Mouse (Mus musculus) MEL-GATA-1-ER (cell line): Measurements from ENCODE around the gene Gosr1.
"Not testable (repeated sequence)": the region's sequence is repeated elsewhere in the genome, so short reads cannot be mapped to it uniquely, and the experiment has no call there.

Experiments
- DNase-seq: peaks from one replicate; pipeline ENCODE4 v3.0.0-alpha.2; 2012; ENCODE audit warnings: low read depth; ENCODE audit errors: extremely low read depth

The Gosr1 gene

DNA sequence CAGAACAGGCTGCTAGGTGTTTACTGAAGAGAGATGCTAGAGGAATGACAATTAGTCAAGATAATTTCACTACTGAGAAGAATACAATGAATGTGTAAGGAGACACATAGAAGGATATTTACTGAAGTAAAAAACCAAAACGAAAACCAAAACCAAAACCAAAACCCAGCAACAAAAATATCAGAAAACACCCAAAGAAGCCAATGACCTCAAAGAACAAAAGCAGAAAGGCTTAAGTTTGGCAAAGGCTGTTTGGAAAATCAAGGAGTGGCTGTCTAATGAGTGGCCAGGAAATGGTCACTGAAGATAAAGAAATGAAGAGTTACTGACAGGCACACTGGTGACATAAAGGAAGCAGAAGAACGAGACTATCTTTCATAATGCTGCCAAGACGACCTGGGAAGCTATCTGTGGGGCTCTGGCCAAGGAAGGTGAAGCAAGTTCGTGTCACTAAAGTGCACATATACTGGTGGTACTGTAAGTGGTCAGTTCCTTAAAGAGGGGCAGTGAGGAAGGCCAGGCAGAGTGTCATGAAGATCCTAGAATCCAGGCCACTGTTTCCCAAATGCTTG lies 27.5 kb downstream of the Gosr1 start:
- peak; percentile 37 for DNase-seq

DNA sequence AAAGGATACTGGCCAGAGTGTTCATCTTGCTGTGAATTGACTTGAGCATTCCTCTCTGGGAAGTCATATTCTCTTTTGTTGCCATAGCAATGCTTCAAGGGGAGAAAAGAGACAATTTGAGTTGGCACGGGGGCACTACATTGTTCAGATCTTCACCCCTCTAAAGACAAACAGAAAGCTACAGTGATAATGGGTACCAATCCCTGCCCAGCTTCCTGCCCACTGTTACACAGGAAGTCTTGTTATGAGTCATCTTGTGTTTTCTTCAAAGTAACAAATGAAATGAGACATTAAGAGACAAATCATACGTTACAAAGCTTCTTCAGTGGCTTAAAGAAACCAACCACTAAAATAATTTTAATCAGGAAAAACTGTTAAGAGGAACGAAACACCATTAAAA lies 28.8 kb downstream of the Gosr1 start:
- DNase-seq = no peak

DNA sequence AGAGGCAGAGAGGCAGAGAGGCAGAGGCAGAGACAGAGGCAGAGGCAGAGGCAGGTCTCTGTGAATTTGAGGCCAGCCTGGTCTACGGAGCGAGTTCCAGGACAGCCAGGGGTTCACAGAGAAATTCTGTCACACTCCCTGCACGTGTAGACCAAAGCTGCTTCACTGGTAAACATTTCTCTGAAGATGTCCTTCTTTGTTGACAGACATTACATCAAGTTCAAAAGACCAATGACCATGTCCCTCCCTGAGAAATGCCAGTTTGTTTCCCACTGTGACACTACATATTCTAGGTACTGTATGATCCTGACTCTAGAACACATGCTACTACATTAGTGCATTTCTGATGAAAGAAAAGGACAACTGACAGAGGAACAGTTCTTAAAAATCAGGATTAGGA lies 32.7 kb downstream of the Gosr1 start:
- DNase-seq = no peak

DNA sequence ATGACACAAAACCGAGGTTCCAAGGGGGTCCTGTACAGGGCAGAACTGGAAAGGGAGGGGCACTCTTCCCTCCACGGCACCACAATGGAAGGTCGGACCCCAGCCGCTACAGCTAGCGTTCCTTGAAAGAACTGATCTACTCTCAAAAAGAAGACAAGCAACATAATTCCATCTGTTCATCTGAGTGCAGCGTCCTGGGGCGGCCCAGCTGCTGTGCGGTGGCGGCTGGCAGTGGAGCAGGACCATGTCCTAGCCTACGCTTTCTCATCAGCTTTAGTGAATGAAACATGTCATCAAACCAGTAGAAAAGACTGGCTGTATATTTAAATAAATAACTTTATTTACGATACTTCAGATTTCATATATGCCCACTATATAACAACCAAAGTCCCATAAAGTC lies 35.3 kb downstream of the Gosr1 start:
- DNase-seq = no peak

- DNase-seq = no peak
These were observed 39.5 kb downstream of the Gosr1 start for GRCm38 (mm10) chr11:76723911-76724310.

GRCm38 (mm10) chr11:76717000-76717399 lies 46.4 kb downstream of the Gosr1 start:
- DNase-seq = no peak

- no peak for DNase-seq
These were observed 53.5 kb downstream of the Gosr1 start for GRCm38 (mm10) chr11:76709625-76710452.

DNA sequence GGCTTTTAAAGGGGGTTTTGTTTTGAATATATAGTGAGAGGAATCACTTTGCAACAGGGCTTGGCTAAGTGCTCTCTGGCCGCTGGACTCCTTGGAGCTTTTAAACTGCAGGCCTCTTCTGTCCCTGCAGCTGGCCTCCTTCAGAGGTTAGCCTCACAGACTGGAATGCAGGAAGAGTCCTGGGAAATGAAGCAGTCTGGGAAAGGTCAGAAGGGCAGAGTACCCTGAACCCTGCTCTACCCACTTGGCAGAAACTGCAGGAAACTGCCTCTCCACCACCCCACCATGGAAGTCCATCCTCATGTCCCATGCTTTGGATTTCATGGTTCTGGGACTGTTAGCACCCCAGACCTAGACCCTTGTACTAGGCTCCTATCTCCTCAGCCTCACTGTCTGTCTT lies 54.5 kb downstream of the Gosr1 start:
- no peak for DNase-seq

GRCm38 (mm10) chr11:76708066-76708465 lies 55.3 kb downstream of the Gosr1 start:
- DNase-seq = no peak

DNA sequence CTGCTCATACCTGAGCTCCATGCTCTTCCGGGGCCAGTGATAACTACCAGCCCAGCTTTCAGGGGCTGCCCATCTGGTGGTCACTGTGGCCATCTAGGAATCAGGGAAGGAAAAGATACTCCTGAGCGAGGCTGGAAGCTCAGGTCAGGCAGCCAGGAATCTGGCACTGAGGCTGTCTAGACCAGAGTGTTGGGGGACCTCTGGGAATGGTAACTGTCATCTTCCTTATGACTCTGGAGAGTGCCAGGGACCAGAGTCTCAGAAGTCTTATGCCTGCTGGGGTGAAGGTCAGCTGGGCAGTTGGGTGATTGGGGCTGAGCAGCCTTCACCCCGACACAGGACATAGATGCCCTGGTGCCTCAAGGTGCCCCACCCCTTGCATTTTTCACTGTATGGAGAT lies 55.7 kb downstream of the Gosr1 start:
- no peak for DNase-seq

- no peak for DNase-seq
These were observed 63.8 kb downstream of the Gosr1 start for GRCm38 (mm10) chr11:76699626-76700025.

- peak; percentile 6 for DNase-seq
These were observed 67.6 kb downstream of the Gosr1 start for GRCm38 (mm10) chr11:76695810-76696209.

DNA sequence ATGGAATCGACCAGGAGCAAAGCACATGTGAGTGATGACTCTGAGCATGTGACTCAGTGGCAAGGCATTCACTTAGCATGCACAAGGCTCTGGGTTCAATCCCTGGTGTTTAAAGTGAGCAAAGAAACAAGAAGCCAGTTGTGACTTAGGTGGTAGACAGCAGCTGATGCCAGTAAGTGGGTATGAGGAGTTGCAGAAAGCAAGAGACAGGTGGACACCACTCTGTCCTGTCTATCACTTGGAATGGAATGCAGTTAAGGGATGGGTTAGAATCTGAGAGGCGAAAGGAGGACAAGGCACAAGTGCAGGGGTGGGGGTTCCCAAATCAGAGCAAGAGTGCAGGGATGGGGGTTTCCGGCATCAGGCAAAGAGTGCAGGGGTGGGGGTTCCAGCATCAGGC lies 71.3 kb downstream of the Gosr1 start:
- no peak for DNase-seq

- no peak for DNase-seq
These were observed 77.8 kb downstream of the Gosr1 start for GRCm38 (mm10) chr11:76685604-76686003.

DNA sequence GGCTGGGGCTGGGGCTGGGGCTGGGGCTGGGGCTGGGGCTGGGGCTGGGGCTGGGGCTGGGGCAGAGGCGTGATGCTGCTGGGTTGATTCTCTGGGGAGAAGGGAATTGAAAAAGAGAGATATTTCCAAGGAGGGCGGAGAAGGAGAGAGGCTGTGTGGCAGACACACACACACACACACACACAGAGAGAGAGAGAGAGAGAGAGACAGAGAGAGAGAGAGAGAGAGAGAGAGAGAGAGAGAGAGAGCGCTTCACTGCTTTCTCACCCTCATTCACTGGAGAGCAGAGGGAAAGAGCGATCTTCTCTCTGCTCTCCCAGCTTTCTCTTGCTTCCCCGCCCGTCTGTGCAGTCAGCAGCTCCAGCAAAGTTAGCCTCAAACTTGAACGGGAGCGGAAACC lies 83.9 kb downstream of the Gosr1 start, which contains the start of gene Trarg1:
Gene Trarg1, plus strand, starts transcription at position 301 of the 400 bp plus-strand sequence.
- not testable (repeated sequence) for DNase-seq
